Mouse (Mus musculus) olfactory bulb, adult 2 months (tissue): ENCODE measurements at regions not wholly inside any gene's neighbourhood (a gene's known extent, or its start where the extent isn't known, plus 50 kb on each side); places are given as distances from the start of the nearest gene placed in this dataset.

ENCODE experiments used
- H3K27ac ChIP-seq: fragments of 200-500 bp; 2 replicates; pipeline ENCODE4 v1.5.1; 2012; ENCODE audit warnings: low read depth, low read length; ENCODE audit not compliant: insufficient read depth
- H3K4me1 ChIP-seq: fragments of 200-500 bp; 2 replicates; pipeline ENCODE4 v1.6.1; 2012; ENCODE audit warnings: low read length; ENCODE audit not compliant: control insufficient read depth, insufficient read depth
- H3K4me3 ChIP-seq: fragments of 200-500 bp; 2 replicates; pipeline ENCODE4 v1.5.1; 2012; ENCODE audit warnings: mild to moderate bottlenecking, low read depth, low read length, moderate library complexity; ENCODE audit not compliant: insufficient read depth
- CTCF ChIP-seq: fragments of 200-500 bp; IDR thresholded peaks from 2 replicates; pipeline ENCODE4 v1.5.1; 2012; ENCODE audit warnings: low read depth, mild to moderate bottlenecking, low read length, moderate library complexity; ENCODE audit not compliant: insufficient read depth
- POLR2A ChIP-seq: fragments of 200-500 bp; IDR thresholded peaks from 2 replicates; pipeline ENCODE4 v1.6.1; 2012; ENCODE audit warnings: mild to moderate bottlenecking, low read depth, low read length, moderate library complexity; ENCODE audit not compliant: insufficient read depth
- WGBS: fragments of 180-500 bp; shearing (Covaris S2); methylation state at CpG from one replicate; pipeline ENCODE4 v1.1.7; 2018; 5-methylcytosine and 5-hydroxymethylcytosine counted together

DNA sequence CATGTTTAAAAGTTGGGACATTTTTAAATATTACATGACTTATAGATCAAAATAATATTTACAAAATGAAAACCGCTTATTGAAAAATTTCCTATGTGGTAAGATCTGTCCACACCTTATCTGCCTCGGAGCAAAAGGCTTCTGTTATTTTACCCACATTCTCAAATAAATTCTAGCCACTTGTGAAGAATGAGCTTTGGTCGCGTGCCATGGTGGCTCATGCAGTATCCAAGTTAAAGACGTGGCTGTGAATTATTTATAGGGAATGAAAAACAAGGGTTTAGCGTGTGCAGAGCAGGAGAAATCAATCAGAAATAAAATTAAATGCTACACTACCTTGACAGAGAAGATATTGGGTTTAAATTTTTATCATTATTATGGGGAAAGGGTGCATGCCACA, 430.7 kb upstream of the Cited2 start:
- Histone ChIP-seq H3K27ac (no peak overlapping the region), H3K4me3 (no peak overlapping the region), H3K4me1 (no peaks in the 10 kb centered on the region; the same call in 1 of the 2 replicates)
- TF ChIP-seq CTCF, result no peak
- TF ChIP-seq POLR2A, result no peak
- 77% methylated on average over 6 of the region's 6 CpGs for WGBS

DNA sequence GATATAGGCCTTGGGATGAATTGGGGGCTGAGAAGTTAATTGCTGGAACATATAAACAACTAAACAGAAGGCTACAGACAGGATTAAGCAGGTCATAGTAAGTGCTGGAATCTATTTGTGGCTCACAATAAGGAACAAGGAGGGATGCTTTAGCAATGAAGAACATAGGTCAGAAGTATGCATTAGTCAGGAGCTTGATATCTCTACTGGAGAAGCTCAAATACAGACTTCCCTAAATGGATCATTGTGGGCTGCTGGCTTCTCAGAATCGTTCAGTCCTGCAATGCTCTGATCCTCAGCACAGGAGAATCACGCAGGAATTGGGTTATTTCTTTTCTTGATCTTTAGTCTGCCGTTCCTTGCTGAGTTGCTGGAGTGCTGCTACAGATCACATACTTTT, 428.6 kb upstream of the Cited2 start:
- TF ChIP-seq CTCF (no peak), POLR2A (no peak)
- WGBS, result 72% methylated on average over 3 of the region's 3 CpGs
- no peak overlapping the region for H3K4me3 ChIP-seq
- no peaks in the 10 kb centered on the region for H3K4me1 ChIP-seq
- H3K27ac ChIP-seq, result no peak overlapping the region

DNA sequence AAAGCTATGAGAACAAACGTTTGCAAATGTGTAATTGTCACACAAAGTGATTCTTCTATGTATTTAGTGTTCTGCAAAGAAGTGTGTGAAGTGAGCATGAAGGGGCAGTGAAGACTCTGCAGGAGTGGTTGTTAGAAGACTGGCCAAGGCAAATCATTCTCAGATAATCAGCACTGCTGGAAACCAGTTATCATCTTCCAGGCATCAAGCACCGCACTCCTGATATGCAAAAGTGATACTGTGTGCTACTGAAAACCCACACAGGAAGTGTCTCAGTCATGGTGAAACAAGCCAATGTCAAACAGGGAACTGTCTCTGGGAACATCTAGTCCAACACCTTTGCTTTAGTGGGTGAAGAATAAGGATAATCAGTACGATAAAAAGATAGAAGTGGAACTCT, 427.9 kb upstream of the Cited2 start:
- no peak overlapping the region for H3K27ac ChIP-seq
- no peak for TF ChIP-seq CTCF
- no peak for TF ChIP-seq POLR2A
- WGBS, result 83% methylated on average over 3 of the region's 3 CpGs

DNA sequence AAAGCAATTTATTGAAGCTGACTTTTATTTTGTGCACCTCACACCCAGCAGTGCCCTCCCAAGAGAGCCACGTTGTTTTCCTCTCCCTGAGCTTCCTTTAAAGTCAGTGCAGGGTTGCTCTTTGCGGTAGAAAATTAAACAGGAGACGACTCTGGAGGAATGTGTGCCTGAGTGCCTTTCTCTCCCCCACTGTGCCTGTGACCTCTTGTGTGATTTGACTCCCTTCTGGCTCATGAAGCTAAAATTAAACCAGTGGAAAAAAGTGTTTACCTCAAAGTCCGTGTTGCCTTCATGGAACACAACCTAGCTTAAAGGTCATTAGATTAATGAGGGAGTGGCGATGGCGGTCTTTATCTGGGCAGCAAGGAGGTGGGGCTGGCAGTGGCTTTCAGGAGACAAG, 423.4 kb upstream of the Cited2 start:
- H3K4me1 ChIP-seq, result no peaks in the 10 kb centered on the region
- no peak overlapping the region for H3K27ac ChIP-seq
- WGBS, result 36% methylated on average over 6 of the region's 6 CpGs
- H3K4me3 ChIP-seq, result no peak overlapping the region
- no peak for TF ChIP-seq POLR2A
- TF ChIP-seq CTCF, result no peak

More for the DNA sequence above, 427.9 kb upstream of the Cited2 start:
- Histone ChIP-seq H3K4me1 (no peaks in the 10 kb centered on the region), H3K4me3 (no peak overlapping the region)

DNA sequence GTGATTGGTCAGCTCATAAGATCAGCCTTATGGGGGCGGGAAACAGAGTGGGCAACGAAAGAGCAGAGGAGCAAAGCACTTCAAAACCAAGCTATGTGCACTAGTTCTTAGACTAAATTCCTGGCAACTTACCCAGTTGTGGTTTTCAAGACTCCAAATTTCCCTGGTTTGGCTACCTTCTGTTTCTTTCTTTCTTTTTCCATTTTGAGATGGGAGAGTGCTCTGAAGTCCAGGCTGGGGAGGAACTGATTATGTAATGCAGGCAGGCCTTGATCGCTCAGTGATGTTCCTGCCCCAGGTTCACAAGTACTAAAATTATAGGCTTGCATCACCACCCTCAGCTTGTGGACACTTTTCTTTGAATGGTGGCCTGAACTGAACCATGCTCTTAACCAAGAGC, 396.3 kb upstream of the Cited2 start:
- TF ChIP-seq CTCF (no peak), POLR2A (no peak)
- no peak overlapping the region for H3K4me3 ChIP-seq
- H3K4me1 ChIP-seq, result peaks cover 1% of the 10 kb centered on the region
- 91% methylated on average over 3 of the region's 3 CpGs for WGBS
- no peak overlapping the region for H3K27ac ChIP-seq

DNA sequence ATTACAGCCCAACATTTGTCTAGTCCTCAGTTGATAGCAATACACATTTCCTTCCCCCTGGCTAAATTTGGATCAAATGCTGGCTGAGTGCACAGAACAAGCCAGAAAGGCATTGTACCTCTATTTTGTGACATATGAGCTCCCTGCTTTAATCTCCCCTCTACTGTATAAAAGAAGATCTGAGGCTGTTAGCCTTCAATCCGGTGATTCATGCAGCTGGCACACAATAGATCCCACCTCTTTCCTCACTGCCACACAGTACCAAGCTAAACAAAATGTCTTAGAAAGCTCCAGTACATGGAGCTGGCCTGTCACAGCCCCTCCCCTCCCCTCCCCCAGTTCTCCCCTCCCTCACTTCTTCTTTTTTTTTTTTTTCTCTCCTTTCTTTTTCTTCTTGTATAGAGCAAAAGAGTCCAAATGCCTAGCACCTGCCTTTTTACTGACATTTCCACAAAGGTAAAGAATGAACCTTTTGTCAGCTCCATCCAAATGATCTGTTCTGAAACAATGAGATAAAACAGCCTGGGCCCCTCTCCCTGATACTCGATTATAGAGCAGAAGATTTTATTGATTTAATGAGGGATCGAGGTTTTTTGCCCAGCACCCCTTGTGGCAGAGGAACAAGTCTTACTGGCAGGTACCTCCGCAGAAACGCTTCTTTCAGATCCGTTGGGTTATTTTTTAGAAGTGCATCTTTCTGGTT, 392.0 kb upstream of the Cited2 start:
- H3K27ac ChIP-seq, result peak overlapping the region; percentile 90

DNA sequence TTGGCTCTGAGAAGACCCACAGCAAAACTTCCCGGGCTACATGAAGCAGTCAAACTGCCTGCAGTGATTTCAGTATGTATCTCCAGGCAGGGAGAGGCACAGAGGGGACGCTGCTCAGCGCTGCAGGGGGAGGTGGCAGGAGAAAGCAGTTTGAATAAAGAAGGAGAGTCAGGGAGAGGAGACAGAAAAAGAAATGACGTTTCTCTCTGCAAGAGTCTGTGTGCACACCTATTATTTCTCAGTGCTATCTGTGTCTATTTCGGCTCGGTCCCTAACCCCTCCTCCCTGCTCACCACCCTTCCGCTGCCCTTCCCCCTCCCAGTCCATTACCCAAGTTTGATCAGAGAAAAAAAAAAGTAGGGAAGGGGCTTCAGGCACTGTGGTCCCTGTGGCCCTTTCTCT, 391.4 kb upstream of the Cited2 start:
- peaks cover 7% of the 10 kb centered on the region for H3K4me1 ChIP-seq
- TF ChIP-seq POLR2A (no peak), CTCF (no peak)
- 2% methylated on average over 7 of the region's 7 CpGs for WGBS
- peak overlapping the region; percentile 90 for H3K27ac ChIP-seq
- peak overlapping the region; percentile 40 for H3K4me3 ChIP-seq

More for the DNA sequence above, 392.0 kb upstream of the Cited2 start:
- Histone ChIP-seq H3K4me1 (peaks cover 7% of the 10 kb centered on the region), H3K4me3 (peak overlapping the region; percentile 40)
- no peak for TF ChIP-seq POLR2A
- no peak for TF ChIP-seq CTCF
- WGBS, result 3% methylated on average over 6 of the region's 6 CpGs

DNA sequence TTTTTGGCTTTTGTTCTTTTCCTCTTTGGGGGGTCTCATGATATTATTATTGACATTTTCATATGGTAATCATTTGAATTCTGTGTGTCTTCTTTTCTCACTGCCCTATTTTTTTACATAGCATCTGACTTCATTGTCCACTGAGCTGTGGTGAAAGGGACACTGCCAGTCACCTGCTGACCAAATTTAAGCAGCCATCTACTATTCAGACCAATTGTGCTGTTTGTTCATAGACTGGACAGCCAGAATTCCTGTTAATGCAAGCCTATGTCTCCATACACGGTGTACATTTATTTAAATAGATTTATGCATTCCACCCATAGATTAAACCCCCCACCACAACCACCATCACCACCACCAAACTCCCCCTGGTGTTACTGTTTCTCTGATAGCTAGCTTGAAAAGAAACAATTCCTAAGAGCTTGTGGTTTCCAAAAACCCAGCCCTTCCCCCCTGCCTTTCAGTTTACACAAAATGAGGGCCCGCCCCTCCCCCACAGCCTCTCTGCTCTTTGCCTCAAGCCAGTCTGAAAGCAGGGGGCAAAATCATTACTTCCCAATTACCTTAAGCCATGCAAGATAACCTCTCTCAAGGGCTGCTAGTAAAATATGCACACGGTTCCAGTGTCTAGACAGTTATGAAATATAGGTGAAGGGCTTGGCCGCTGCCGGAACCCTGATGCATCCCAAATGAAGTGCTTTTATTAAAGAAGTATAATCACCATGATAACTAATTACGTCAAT, 390.8 kb upstream of the Cited2 start:
- Histone ChIP-seq H3K4me3 (no peak overlapping the region), H3K4me1 (peaks cover 7% of the 10 kb centered on the region), H3K27ac (no peak overlapping the region)
- TF ChIP-seq POLR2A (no peak), CTCF (no peak)
- WGBS, result 60% methylated on average over 6 of the region's 6 CpGs

DNA sequence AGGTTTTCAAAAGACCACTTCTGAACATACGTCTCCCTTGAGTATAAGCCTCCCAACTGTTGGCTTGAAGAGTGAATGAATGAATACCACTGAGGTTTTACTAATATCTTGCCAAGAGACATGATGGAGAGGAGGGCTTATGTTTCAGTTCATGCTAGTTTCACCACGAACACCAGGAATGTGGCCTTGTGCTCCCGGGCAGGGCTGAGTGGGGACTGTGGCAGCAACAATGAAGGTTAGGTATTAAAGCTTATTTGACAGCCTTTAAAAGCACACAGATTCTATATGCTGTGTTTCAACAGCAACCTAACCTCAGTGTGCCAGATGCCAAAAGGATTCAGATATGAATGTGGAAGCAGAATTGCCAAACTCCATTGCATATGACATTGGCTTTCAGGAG, 390.0 kb upstream of the Cited2 start:
- peaks cover 7% of the 10 kb centered on the region for H3K4me1 ChIP-seq
- TF ChIP-seq POLR2A (no peak), CTCF (no peak)
- 90% methylated on average over 3 of the region's 3 CpGs for WGBS

More for the DNA sequence above, 390.0 kb upstream of the Cited2 start:
- no peak overlapping the region for H3K4me3 ChIP-seq
- H3K27ac ChIP-seq, result no peak overlapping the region
